Mouse (Mus musculus): ENCODE measurements around the gene Kcnmb3. TPM values are rescaled to one million over a fixed set of nuclear protein-coding genes. Genes with fewer than 3 reads are reported as not detected.
"Not testable (repeated sequence)": the region's sequence is repeated elsewhere in the genome, so short reads cannot be mapped to it uniquely, and the experiment has no call there.

Kcnmb3 gene
- polyA plus RNA-seq, 1 experiment from 2014 or later = 0.11 TPM

GRCm38 (mm10) chr3:32454329-32455021 lies 37.6 kb downstream of the Kcnmb3 start:
- no peaks in the 10 kb centered on the region for H3K27me3 ChIP-seq (ENCODE audit: control insufficient read depth, insufficient read depth, low read length)
- peaks cover 53% of the 10 kb centered on the region for H3K36me3 ChIP-seq (ENCODE audit: control insufficient read depth, insufficient read depth)
- WGBS = 35% methylated on average over 11 of the region's 11 CpGs
- H3K27ac ChIP-seq (ENCODE audit: low read length) = peak overlapping the region; percentile 61
- H3K4me1 ChIP-seq (ENCODE audit: control insufficient read depth, insufficient read depth, low read length) = peaks cover 5% of the 10 kb centered on the region; the same call in 1 of the 2 replicates
- no peak overlapping the region for H3K4me3 ChIP-seq (ENCODE audit: low read length)
- peak; percentile 84 for ATAC-seq (replicated peaks; ENCODE audit: extremely low read depth, insufficient read depth, low FRiP score)
- no peaks in the 10 kb centered on the region for H3K9me3 ChIP-seq (replicated peaks; ENCODE audit: control insufficient read depth, low read length)
- H3K4me2 ChIP-seq (ENCODE audit: low read depth, low read length) = no peak overlapping the region
- no peak overlapping the region for H3K9ac ChIP-seq (ENCODE audit: low read length)

GRCm38 (mm10) chr3:32441710-32442109 lies 50.3 kb downstream of the Kcnmb3 start:
- Histone ChIP-seq H3K4me2 (ENCODE audit: low read depth, low read length) (no peak overlapping the region), H3K9me3 (replicated peaks; ENCODE audit: control insufficient read depth, low read length) (0 out of 2 replicates have a peak, but pooled peaks cover 2% of the 10 kb centered on the region), H3K36me3 (ENCODE audit: control insufficient read depth, insufficient read depth) (peaks cover 60% of the 10 kb centered on the region), H3K27ac (ENCODE audit: low read length) (no peak overlapping the region), H3K27me3 (ENCODE audit: control insufficient read depth, insufficient read depth, low read length) (no peaks in the 10 kb centered on the region), H3K4me1 (ENCODE audit: control insufficient read depth, insufficient read depth, low read length) (no peaks in the 10 kb centered on the region), H3K9ac (ENCODE audit: low read length) (no peak overlapping the region), H3K4me3 (ENCODE audit: low read length) (no peak overlapping the region)
- ATAC-seq (replicated peaks; ENCODE audit: extremely low read depth, insufficient read depth, low FRiP score) = no peak

GRCm38 (mm10) chr3:32438716-32439115 lies 53.3 kb downstream of the Kcnmb3 start:
- Histone ChIP-seq H3K9ac (ENCODE audit: low read length) (no peak overlapping the region), H3K4me3 (ENCODE audit: low read length) (no peak overlapping the region), H3K4me2 (ENCODE audit: low read depth, low read length) (no peak overlapping the region), H3K27me3 (ENCODE audit: control insufficient read depth, insufficient read depth, low read length) (no peaks in the 10 kb centered on the region), H3K9me3 (replicated peaks; ENCODE audit: control insufficient read depth, low read length) (0 out of 2 replicates have a peak, but pooled peaks cover 2% of the 10 kb centered on the region), H3K27ac (ENCODE audit: low read length) (no peak overlapping the region), H3K36me3 (ENCODE audit: control insufficient read depth, insufficient read depth) (peaks cover 50% of the 10 kb centered on the region), H3K4me1 (ENCODE audit: control insufficient read depth, insufficient read depth, low read length) (no peaks in the 10 kb centered on the region)
- no peak for ATAC-seq (replicated peaks; ENCODE audit: extremely low read depth, insufficient read depth, low FRiP score)
- 78% methylated on average over 4 of the region's 4 CpGs for WGBS

- 94% methylated on average over 6 of the region's 6 CpGs for WGBS
- no peak for ATAC-seq (replicated peaks; ENCODE audit: extremely low read depth, insufficient read depth, low FRiP score)
- Histone ChIP-seq H3K4me3 (ENCODE audit: low read length) (no peak overlapping the region), H3K9me3 (replicated peaks; ENCODE audit: control insufficient read depth, low read length) (0 out of 2 replicates have a peak, but pooled peaks cover 2% of the 10 kb centered on the region), H3K27ac (ENCODE audit: low read length) (no peak overlapping the region), H3K4me1 (ENCODE audit: control insufficient read depth, insufficient read depth, low read length) (no peaks in the 10 kb centered on the region), H3K27me3 (ENCODE audit: control insufficient read depth, insufficient read depth, low read length) (no peaks in the 10 kb centered on the region), H3K36me3 (ENCODE audit: control insufficient read depth, insufficient read depth) (peaks cover 43% of the 10 kb centered on the region), H3K9ac (ENCODE audit: low read length) (no peak overlapping the region), H3K4me2 (ENCODE audit: low read depth, low read length) (no peak overlapping the region)
Measured at GRCm38 (mm10) chr3:32437820-32438219, 54.2 kb downstream of the Kcnmb3 start.

GRCm38 (mm10) chr3:32437297-32437696 lies 54.7 kb downstream of the Kcnmb3 start:
- Histone ChIP-seq H3K27ac (ENCODE audit: low read length) (no peak overlapping the region), H3K9me3 (replicated peaks; ENCODE audit: control insufficient read depth, low read length) (0 out of 2 replicates have a peak, but pooled peaks cover 2% of the 10 kb centered on the region), H3K36me3 (ENCODE audit: control insufficient read depth, insufficient read depth) (peaks cover 43% of the 10 kb centered on the region), H3K4me2 (ENCODE audit: low read depth, low read length) (no peak overlapping the region), H3K4me3 (ENCODE audit: low read length) (no peak overlapping the region), H3K27me3 (ENCODE audit: control insufficient read depth, insufficient read depth, low read length) (no peaks in the 10 kb centered on the region), H3K9ac (ENCODE audit: low read length) (no peak overlapping the region), H3K4me1 (ENCODE audit: control insufficient read depth, insufficient read depth, low read length) (no peaks in the 10 kb centered on the region)
- WGBS = 75% methylated on average over 6 of the region's 6 CpGs
- ATAC-seq (replicated peaks; ENCODE audit: extremely low read depth, insufficient read depth, low FRiP score) = no peak

GRCm38 (mm10) chr3:32436101-32436500 lies 55.9 kb downstream of the Kcnmb3 start:
- Histone ChIP-seq H3K9me3 (replicated peaks; ENCODE audit: control insufficient read depth, low read length) (no peaks in the 10 kb centered on the region), H3K27me3 (ENCODE audit: control insufficient read depth, insufficient read depth, low read length) (no peaks in the 10 kb centered on the region), H3K9ac (ENCODE audit: low read length) (no peak overlapping the region), H3K27ac (ENCODE audit: low read length) (no peak overlapping the region), H3K36me3 (ENCODE audit: control insufficient read depth, insufficient read depth) (peaks cover 34% of the 10 kb centered on the region), H3K4me3 (ENCODE audit: low read length) (no peak overlapping the region), H3K4me2 (ENCODE audit: low read depth, low read length) (no peak overlapping the region), H3K4me1 (ENCODE audit: control insufficient read depth, insufficient read depth, low read length) (no peaks in the 10 kb centered on the region)
- ATAC-seq (replicated peaks; ENCODE audit: extremely low read depth, insufficient read depth, low FRiP score) = no peak
- 78% methylated on average over 11 of the region's 11 CpGs for WGBS

- ATAC-seq (replicated peaks; ENCODE audit: extremely low read depth, insufficient read depth, low FRiP score) = no peak
Measured at GRCm38 (mm10) chr3:32434016-32434415, 58.0 kb downstream of the Kcnmb3 start.

GRCm38 (mm10) chr3:32430394-32430793 lies 61.6 kb downstream of the Kcnmb3 start:
- no peak overlapping the region for H3K27ac ChIP-seq (ENCODE audit: low read length)
- no peak overlapping the region for H3K4me2 ChIP-seq (ENCODE audit: low read depth, low read length)
- no peak overlapping the region for H3K9ac ChIP-seq (ENCODE audit: low read length)
- H3K4me3 ChIP-seq (ENCODE audit: low read length) = no peak overlapping the region
- 47% methylated on average over 2 of the region's 2 CpGs for WGBS
- no peaks in the 10 kb centered on the region for H3K27me3 ChIP-seq (ENCODE audit: control insufficient read depth, insufficient read depth, low read length)
- no peak for ATAC-seq (replicated peaks; ENCODE audit: extremely low read depth, insufficient read depth, low FRiP score)
- H3K4me1 ChIP-seq (ENCODE audit: control insufficient read depth, insufficient read depth, low read length) = peaks cover 20% of the 10 kb centered on the region
- no peaks in the 10 kb centered on the region for H3K36me3 ChIP-seq (ENCODE audit: control insufficient read depth, insufficient read depth)
- H3K9me3 ChIP-seq (replicated peaks; ENCODE audit: control insufficient read depth, low read length) = no peaks in the 10 kb centered on the region

More at GRCm38 (mm10) chr3:32434016-32434415, 58.0 kb downstream of the Kcnmb3 start:
- Histone ChIP-seq H3K4me1 (ENCODE audit: control insufficient read depth, insufficient read depth, low read length) (peaks cover 10% of the 10 kb centered on the region), H3K4me3 (ENCODE audit: low read length) (no peak overlapping the region), H3K9me3 (replicated peaks; ENCODE audit: control insufficient read depth, low read length) (no peaks in the 10 kb centered on the region), H3K4me2 (ENCODE audit: low read depth, low read length) (no peak overlapping the region), H3K36me3 (ENCODE audit: control insufficient read depth, insufficient read depth) (peaks cover 18% of the 10 kb centered on the region), H3K27ac (ENCODE audit: low read length) (no peak overlapping the region), H3K9ac (ENCODE audit: low read length) (no peak overlapping the region), H3K27me3 (ENCODE audit: control insufficient read depth, insufficient read depth, low read length) (no peaks in the 10 kb centered on the region)
- WGBS = 72% methylated on average over 2 of the region's 2 CpGs

GRCm38 (mm10) chr3:32429351-32429750 lies 62.7 kb downstream of the Kcnmb3 start:
- not testable (repeated sequence) for ATAC-seq (replicated peaks; ENCODE audit: extremely low read depth, insufficient read depth, low FRiP score); H3K27me3 ChIP-seq (ENCODE audit: control insufficient read depth, insufficient read depth, low read length); H3K9me3 ChIP-seq (replicated peaks; ENCODE audit: control insufficient read depth, low read length); H3K9ac ChIP-seq (ENCODE audit: low read length); H3K4me3 ChIP-seq (ENCODE audit: low read length); H3K4me2 ChIP-seq (ENCODE audit: low read depth, low read length); H3K36me3 ChIP-seq (ENCODE audit: control insufficient read depth, insufficient read depth)
- H3K27ac ChIP-seq (ENCODE audit: low read length) = peak overlapping the region; percentile 83
- peaks cover 20% of the 10 kb centered on the region for H3K4me1 ChIP-seq (ENCODE audit: control insufficient read depth, insufficient read depth, low read length)
